Mouse (Mus musculus) heart, adult 2 months (tissue): ENCODE results near the gene Dpm3.

ENCODE experiments used
- CTCF ChIP-seq: fragments of 200-600 bp; IDR thresholded peaks from 2 replicates; pipeline ENCODE4 v1.8.1; 2022; ENCODE audit warnings: antibody characterized with exemption, mild to moderate bottlenecking, moderate library complexity
- EP300 ChIP-seq: fragments of 200-500 bp; IDR thresholded peaks from 2 replicates; pipeline ENCODE4 v1.6.1; 2011; ENCODE audit warnings: low read depth, low read length, control low read depth; ENCODE audit not compliant: insufficient read depth

GRCm38 (mm10) chr3:89227307-89228179 lies 31.6 kb upstream of the Dpm3 start:
- no peak for TF ChIP-seq CTCF
- TF ChIP-seq EP300: no peak
